Mouse (Mus musculus) ovary, postnatal 14 days (tissue): Measurements from ENCODE around the gene Kcnma1.

Experiments used
- DNase-seq: peaks from one replicate; pipeline ENCODE4 v3.0.0; 2022; ENCODE audit warnings: low spot score

Kcnma1 gene

GRCm38 (mm10) chr14:23529720-23530119 is 484.6 kb downstream of the Kcnma1 start:
- peak; percentile 61 for DNase-seq

- no peak for DNase-seq
These were observed 485.1 kb downstream of the Kcnma1 start for GRCm38 (mm10) chr14:23529229-23529628.

GRCm38 (mm10) chr14:23525910-23526309 is 488.4 kb downstream of the Kcnma1 start:
- no peak for DNase-seq

- DNase-seq = no peak
These were observed 490.3 kb downstream of the Kcnma1 start for GRCm38 (mm10) chr14:23523825-23524491.

DNA sequence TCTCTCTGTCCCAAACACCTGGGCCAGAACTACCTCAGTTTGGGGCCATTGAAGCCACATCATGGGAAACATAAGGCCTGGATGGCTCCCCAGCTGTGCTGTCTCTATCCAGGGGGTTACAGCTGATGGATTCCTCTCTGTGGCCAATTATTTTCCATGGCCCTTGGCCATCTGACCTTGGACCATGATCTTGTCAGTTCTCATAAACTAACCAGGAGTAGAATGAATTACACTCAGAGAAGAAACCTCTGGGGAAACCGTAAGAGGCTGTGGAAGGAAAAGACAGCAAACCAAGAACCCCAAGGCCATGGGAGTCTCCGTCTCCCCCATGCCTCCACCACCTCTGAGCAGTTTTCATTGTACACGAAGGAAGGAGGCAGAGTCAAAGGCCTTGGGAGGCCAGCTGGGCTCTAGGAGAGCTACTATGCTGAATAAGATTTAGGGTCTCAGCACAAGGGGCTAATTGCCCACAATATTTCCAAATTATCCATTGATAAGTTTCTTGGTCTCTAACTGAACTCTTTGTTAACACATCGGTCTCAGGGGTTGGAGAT is 491.6 kb downstream of the Kcnma1 start:
- peak; percentile 29 for DNase-seq

DNA sequence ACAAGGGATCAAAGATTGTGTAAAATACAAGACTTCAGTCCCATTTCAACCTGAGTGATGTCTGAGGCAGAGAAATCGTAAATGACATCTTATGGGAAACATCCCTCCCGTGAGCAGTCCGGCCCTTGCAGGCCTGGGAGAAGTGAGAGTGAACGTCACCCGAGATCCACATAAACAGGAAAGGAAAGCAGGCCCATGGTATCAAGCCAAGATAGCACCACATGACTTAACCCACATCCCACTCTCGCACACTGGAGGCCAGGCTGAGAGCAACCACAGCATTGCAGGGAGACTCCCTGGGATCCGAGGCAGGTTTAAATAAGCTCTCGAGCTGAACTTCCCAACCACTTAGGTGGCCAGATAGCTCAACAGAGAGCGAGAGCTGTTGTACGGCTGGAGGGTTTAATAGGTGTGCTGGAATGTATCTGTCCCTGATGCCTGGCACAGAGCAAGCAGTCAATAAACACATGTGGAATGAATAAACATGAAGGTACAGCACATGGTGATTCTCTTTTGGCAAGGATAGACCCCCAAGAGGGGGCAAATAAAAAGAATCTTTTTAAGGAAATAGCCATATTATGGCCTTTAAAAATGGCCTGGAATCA is 493.1 kb downstream of the Kcnma1 start:
- no peak for DNase-seq

DNA sequence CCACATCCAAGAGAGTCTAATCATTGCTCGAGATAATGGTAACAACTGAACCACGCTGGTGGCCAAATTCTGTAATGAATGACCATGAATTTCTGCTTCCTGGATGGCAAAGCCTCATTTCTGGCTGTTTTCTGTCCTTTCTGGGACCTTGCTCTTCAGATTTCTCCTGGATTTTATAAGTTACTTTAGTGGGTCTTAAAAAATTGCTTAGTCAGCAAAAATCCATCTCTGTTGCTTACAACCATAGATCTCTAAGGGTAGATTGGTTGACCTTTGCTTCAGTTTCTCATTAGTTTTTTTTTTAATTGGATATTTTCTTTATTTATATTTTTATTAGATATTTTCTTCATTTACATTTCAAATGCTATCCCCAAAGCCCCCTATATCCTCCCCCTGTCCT is 496.9 kb downstream of the Kcnma1 start:
- no peak for DNase-seq

DNA sequence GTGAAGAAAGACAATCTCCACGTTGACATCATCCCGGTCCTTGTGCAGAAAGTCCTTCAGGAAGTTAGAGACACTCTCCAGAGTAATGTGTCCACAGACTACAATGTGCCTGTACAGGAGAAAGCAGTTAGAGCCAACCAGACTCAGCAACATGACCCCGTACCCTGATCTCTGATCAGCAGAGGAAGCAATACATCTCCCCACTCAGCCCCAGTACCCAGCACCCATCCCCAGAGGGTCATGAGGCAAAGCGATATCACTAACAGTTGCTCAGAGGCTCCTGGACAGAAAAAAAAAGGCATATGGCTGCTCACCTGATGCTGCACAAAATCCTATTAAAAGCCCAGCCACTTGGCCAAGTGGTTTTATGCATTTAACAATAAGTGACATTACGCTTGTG is 504.5 kb downstream of the Kcnma1 start:
- DNase-seq = no peak

GRCm38 (mm10) chr14:23502236-23502790 is 512.0 kb downstream of the Kcnma1 start:
- no peak for DNase-seq

GRCm38 (mm10) chr14:23496801-23497200 is 517.5 kb downstream of the Kcnma1 start:
- no peak for DNase-seq

- DNase-seq = no peak
These were observed 518.0 kb downstream of the Kcnma1 start for GRCm38 (mm10) chr14:23496236-23496740.

DNA sequence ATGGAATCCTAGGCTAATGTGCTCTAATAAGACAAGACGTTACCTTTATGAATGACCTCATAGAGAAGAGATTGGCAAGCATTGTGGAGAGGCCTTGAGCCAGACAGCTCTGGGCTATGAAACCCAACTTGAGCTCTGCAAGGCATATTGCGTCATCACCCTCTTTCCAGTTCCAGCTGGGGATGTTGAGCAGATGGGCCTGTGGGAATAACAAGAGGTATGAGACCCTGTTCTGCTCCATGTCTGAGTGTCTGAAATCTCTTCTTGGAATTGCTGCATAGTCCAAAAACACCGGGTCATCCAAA is 519.8 kb downstream of the Kcnma1 start:
- peak; percentile 38 for DNase-seq

- no peak for DNase-seq
These were observed 520.4 kb downstream of the Kcnma1 start for GRCm38 (mm10) chr14:23493750-23494495.

DNA sequence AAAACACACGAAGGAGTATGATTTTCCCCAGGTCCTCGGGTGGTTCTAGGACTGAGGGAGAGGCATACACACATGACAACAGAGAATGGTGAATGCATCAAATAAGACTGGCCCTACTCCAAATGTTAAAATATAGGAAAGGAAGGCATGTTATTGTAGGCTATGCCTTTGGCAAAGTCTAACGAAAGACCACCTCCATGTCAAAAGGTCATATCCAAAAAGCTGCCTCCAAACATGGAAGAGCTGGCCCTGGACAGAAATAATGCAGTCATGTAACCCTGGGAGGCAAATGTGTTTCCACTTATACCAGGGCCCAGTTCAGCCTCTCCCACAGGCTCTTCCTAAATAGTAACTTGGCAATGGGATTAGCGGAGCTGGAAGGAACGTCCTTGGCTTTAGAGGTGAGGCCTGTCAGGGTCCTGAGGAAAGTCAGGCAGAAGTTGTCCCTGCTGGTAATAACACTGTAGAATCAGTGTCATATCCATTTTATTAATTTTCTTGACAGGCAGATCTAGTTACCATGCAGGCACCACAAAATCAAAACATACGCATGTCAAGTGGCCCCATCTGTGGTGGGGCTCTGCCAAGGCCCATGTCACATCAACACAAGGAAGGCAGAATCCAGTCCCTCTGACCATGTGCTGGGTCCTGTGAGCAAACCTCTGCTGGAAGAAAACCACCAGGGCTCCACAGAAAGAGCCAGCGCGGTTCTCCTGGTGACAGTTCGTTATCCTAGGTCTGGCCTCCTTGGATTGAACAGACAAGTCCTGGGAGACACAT is 521.5 kb downstream of the Kcnma1 start:
- no peak for DNase-seq

- no peak for DNase-seq
These were observed 522.9 kb downstream of the Kcnma1 start for GRCm38 (mm10) chr14:23491359-23491758.

- no peak for DNase-seq
These were observed 527.6 kb downstream of the Kcnma1 start for GRCm38 (mm10) chr14:23486687-23487086.

GRCm38 (mm10) chr14:23485802-23486500 is 528.3 kb downstream of the Kcnma1 start:
- DNase-seq = no peak

GRCm38 (mm10) chr14:23475129-23475528 is 539.2 kb downstream of the Kcnma1 start:
- no peak for DNase-seq

GRCm38 (mm10) chr14:23470071-23470470 is 544.2 kb downstream of the Kcnma1 start:
- no peak for DNase-seq

DNA sequence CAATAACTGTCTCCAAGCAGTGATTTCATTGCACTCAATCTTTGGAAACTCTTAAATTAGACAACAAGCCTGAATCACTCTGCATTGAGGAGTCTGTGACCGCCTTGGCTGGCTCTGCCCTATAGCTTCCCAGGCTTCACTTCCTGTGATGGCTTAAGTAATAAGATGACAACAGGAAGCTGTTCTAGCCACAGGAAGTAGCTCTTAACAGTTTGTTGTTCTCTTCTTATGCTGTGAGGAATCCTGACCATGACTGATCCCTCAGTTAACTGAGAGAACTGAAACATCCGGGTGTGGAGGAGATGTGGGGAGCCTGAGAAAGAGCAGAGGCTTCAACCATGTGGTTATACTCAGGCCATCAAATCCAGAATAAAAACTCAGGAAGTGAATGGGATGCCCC is 549.2 kb downstream of the Kcnma1 start:
- DNase-seq = no peak

- no peak for DNase-seq
These were observed 555.7 kb downstream of the Kcnma1 start for GRCm38 (mm10) chr14:23458560-23458959.
